Mouse (Mus musculus): Measurements from ENCODE around the gene Rassf7.

DNA sequence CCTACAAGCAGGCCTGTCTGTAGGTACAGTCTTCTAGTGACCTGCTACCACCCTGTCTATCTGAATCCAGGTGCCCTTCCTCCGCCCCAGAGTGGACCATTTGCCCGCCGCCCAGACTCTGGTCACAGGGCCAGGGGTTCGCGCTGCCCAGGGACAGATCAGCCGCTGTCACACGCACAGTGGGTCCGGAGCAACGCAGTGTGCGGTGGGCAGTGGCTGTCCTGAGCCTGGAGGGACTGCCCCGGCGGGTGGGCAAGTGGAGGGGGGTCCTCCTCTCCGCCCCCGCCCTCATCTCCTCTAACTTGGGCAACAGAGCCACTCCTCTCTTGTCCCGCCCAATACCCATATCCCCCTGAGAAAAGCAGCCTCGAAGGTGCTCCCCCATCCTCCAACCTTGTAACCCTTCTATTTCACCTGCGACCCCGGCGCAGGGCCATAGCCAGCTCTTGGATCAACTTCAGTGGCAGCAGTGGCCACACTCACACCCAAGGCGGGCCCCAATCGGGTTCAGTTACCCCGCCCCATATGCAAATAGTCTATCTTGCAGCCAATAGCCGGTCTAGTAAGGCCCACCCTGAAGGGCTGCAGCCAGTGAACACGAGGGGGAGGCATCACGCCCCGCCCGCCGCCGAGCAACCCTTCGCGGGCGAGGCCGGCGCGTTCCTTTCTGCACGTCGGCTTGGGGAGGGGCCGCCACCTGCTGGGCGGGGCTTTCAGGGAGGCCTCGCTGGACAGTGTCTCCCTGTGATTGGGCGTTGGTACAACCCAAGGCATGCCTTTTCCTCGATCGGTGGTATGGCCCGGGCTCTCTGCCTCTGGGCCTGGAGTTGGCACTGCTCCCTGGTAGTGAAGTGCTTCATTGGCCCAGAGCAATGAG, 5.8 kb downstream of the Rassf7 start:
- TF ChIP-seq CTCF (IDR thresholded peaks at IDR 0.05; ENCODE audit: control insufficient read depth, insufficient read depth, insufficient read length) (no peak), CEBPB (IDR thresholded peaks at IDR 0.05; ENCODE audit: low read depth) (no peak), USF1 (IDR thresholded peaks at IDR 0.05; ENCODE audit: low read depth) (no peak), MYOD1 (IDR thresholded peaks at IDR 0.05; ENCODE audit: control insufficient read depth, insufficient read length, low read depth) (peak; percentile 41), MYOG (IDR thresholded peaks at IDR 0.05; ENCODE audit: control insufficient read depth, extremely low read depth, insufficient read length) (no peak), MAX (IDR thresholded peaks at IDR 0.05) (peak; percentile 35)
